Mouse (Mus musculus) cerebellum, adult 9-11 months (tissue): ENCODE measurements around the gene CN725425.

ENCODE experiments used
- DNase-seq: peaks from one replicate; pipeline ENCODE4 v3.0.0; 2022

Gene CN725425

DNA sequence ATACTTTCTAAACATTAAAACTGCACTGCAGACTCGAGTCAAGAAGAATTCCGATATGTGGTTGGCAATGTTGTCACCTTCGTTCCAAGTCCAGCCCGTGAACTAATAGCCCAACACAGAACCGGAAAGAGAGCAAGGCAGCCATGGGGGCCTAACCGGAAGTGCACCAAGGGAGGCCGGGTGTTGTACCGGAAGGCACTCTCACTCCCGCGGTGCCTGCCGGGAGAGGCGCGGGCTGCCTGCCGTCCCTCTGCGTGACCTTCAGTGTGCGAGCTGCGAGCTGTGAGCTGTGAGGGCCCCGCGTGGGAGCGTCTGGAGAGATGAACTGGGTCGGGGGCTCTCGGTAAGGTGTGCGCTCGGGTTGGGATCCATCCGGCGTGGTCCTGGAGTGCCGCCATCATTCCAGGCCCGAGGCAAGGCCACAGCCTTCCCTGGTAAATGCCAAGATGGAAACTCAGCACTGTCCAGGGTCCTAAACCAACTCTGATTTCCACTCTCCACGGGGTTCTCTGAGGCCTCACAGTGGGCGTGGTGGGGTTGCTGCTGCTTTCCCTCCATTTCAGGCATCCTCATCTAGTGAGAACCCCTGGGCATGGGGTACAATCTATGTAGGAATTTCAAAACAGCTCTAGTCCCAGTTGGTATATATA lies at the start of gene CN725425:
CN725425 (plus strand) TSS at position 239 of the 650 bp plus-strand sequence.
- no peak for DNase-seq

DNA sequence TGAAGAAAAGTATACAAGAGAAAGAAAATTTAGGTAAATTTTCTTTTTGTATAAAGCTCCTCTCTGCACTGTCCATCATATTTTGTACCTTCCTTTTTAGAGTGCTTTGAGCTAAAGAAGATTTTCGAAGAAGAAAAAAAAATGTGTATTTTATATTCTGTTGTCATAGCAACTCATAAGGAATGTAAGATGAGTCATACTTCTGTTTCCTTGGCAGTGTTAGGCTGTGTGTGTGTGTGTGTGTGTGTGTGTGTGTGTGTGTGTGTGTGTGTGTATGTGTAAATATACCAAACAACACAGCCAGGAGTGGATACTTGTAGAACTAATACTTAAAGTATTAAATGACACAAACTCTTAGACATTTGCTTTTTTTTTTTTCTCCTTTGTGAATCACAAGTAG lies 46.7 kb upstream of the CN725425 start:
- no peak for DNase-seq

DNA sequence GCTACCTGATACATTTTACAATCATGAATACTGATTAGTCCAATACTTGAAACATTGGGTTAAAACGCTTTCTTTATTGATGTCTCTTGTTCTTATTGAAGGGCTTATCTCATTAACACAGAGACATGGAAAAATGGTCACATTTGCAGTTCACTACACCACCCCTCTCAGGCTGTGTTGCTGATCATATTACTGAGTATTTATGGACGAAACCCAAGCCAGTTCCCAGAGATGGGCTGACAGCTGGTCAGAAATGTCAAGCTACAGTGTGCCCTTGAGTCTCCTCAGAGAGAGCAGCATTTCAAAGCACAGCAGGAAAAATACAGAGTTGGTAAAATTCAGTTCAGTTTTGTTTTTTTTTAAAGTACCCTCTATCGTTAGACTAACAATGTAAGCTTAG lies 46.0 kb upstream of the CN725425 start:
- no peak for DNase-seq

DNA sequence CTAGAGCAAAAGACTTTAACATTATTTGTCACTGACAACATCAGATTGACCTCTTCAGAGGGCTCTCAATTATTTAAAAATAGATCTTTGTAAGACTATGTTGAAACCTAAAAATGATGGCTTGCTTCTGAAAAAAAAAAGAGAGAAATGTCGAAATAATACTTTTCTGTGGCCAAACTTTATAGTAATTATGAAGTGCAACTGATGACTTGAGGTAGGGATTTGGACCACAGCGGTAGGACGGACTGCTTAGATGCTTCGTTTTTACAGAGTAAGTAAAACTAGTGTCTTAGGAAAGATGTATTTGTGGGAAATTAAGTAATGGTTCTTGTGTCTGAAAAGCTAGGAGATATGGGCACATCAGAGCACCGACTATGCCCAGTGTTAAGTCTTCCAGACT lies 38.1 kb upstream of the CN725425 start:
- DNase-seq = no peak

DNA sequence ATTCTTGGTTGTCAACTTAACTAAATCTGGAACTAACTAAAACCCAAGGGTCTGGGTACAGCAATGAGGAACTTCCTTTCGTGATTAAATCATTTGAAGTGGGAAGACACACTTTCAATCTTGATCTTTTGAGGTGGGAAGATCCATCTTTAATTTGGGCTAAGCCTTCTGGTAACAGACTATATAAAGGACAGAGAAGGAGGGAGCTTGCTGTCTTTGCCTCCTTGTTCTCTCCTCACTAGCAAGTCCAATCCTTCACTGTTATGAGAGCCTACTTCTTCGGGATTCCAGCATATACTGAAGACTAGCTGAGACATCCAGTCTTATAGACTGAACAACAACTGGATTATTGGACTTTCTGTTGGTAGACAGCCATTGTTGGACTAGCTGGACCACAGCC lies 35.8 kb upstream of the CN725425 start:
- no peak for DNase-seq

DNA sequence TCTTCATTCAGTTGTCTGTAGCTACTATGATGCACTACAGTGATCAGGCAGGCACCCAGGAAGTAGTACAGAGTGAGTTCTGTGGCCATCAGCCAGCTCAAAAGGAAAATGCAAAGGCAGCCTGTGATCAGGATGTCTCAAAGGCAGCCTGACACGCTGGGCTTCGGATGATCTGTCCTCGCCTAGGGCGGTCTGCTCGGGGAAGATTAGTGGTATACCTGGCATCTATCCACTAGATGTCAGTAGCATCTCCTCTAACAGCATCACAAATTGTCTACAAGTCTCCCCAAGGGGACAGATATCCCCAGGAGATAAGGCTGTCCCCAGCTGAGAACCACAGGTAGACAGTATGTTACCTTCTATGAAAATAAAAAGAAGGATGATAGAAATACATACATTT lies 34.3 kb upstream of the CN725425 start:
- peak; percentile 45 for DNase-seq

DNA sequence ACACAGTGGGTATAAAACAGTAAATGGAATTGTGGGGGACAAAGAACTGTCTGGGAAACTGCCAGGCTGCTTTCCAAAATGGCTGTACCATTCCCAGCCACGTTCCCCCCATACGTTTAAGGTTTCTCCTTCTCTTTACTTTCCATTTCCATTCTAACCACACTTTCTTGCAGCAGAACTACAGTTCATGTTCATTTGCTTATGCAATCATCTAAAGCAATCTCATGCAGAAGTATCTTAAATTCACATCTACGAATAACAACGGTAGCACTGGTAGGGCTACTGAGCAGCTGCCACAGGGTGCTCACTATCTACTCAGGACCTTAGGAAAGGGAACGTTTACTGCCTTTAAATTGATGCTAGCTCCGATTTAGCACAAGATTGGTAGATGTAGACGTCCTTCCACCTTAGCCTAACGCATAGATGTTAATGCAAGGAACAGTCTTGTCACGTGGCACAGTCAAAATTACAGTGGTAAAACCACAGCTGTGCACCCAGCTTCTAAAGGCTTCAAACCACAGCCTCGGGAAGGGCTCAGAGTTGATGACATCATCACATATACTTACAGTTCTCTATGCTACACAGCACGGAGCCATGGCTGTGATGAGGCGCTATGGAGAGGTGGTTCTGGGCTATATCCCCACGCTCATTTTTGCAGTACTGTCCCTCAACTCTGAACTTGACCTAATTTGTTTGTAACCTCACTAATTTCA lies 31.3 kb upstream of the CN725425 start:
- no peak for DNase-seq

DNA sequence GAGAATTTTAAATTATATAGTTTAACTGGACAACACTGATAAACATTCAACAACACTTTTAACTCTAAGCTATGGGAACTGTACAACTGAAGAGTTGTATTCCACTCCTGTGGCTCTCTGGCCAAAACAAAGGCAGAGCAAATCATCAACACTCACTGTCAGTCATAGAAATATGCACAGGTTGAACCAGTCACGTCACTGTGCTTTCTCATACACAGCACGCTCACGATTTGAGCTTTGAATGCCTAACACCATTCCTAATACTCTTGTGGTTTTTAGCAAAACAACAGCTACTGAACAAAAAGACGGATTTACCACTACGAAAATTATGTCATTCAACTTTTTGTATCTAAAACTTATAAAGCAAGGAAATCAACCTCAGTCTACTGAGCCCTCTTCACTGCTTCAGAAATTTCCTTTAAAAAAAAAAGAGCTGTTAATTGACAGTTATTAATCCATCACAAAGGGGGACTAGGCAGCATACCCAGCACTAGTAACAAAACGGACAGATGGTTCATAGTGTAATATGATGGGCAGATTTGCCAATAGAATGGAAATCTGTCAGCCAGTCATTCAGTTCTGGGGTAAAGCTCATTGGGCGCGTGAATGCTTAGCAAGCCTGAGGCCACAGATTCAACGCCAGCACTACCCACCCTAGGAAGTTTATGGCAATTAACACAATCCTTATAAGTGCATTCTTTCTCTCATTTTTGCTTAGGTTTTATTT lies 28.5 kb upstream of the CN725425 start:
- DNase-seq = no peak

DNA sequence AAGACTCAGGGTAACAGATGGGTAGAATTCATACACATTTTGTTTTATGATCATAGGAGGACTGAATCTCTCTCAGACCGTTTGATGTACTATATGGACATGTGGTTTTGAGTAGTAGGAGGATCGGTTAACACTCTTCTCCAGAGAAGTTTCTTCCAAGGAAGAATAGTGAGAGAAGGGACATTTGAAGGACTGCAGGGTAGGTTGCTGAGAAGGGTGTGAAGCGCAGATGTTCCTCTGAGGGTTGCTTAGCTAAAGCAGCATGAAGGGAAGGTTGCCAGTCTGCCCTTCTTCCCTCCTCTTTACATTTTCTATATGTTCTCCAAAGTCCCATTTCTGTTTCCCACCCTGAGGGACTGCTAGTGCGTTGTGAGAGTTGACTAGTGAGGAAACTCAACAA lies 28.0 kb upstream of the CN725425 start:
- no peak for DNase-seq

DNA sequence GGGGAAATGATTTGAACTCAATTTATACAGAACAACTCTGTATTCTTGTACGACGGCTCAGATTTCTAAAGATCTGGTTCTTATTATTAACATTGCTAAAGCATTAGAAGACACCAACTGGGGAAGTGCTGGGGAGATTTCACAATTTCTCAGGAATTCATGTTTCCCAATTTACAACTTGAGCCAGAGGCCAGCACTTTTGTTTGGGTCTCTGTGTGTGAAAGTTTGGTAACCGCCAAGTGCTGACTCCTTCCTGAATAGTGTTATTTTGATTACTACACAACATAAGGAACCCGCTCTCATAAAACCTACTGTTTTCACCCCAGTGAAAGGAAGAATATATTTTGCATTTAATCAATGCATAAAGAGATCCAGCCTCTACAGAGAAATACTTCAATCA lies 27.1 kb upstream of the CN725425 start:
- no peak for DNase-seq

DNA sequence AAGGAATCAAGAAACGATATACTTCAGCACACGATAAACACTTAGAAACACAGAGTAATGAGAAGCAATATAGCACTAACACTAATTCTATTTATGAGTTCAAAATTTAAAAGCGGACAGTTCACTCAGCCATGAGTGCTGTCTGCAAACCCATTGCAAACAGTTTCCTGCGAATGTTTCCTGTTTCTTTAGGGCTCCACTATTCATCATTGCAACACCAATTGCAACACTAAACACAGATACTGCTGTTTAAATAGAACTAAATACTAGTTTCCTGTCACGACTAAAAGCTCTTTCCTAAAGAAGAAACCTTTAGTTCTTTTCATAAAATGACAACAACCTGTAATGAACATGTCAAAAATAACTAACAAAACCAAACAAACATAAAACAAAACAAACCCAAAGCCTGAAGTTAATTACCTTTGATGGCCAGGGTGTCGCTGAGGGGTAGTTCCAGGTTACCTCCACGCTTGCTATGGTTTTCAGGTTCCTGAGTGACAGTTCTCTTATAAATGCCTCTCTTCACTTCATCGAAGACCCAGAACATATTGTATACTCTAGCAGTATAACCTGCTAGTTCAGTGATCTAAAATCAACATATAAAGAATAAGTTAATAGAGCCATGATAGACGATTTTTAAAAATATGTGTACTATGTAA lies 20.5 kb upstream of the CN725425 start:
- no peak for DNase-seq

DNA sequence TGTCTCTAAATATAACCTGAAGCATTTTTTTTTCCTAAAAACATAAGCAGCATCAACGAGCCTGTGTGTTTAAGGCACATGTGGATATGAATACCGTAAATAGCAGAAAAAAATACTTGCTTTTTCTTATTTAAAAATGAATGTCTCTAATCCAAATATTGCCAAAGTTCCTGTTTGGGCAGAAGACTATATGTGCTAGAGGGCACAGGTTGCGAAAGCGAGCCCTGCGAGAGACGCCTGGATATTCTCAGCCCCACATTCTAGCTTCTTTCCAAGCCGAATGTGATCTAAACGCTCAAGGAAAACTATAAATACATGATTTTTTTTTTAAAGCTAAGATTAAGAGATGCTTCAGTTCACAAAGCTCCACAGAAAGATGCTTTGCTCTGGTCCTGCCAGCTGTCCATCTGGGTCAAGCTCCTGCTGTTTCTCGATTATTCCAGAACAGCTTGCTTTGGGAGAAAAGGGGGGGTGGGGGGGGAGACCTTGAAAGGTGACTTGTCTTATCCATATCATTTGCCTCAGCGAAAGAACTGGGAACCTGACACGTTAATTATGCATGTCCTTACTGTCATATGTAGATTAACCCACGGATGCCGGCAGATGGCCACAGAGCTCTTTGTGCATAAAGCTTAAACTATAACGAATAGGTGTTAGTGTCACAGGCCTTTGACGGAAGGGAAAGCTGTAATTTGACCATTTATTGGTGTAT lies 19.2 kb upstream of the CN725425 start:
- peak; percentile 40 for DNase-seq

DNA sequence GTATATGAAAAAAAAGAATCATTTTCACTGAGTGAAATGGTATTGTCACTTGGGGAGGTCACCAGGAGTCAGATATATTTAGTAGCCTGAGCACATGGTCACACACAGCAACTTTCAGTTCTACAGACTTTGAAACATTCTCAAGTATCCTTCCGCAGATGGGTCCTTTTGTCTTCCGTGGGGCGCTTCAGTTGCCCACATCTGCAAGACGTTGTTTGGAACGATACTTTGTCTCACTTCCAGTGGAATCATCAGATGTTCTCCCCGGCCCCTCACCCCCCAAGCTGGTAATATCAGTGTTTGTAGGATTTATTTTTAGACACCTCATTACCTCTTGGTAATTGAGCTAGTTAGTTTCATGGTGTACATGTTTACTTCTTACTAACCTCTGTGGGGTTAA lies 12.9 kb upstream of the CN725425 start:
- DNase-seq = no peak

DNA sequence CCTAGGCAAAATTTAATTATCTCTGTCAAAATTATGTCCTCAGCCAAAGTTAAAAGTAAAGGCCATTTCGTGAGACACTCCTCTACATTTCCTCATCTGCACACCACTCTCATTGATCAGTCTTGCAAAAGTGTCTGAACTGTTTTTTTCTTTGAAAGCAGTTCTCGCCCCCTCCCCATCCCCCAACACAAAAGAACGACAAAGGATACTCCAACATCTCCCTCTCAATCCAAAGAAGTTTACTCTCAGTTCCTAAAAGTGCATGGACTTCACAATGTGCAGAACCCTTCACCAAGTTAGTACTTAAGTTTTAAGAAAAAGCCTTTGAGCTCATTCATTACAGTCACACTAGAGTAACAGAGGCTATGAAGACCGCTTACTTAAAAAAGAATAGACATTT lies 9.3 kb upstream of the CN725425 start:
- DNase-seq = peak; percentile 17

DNA sequence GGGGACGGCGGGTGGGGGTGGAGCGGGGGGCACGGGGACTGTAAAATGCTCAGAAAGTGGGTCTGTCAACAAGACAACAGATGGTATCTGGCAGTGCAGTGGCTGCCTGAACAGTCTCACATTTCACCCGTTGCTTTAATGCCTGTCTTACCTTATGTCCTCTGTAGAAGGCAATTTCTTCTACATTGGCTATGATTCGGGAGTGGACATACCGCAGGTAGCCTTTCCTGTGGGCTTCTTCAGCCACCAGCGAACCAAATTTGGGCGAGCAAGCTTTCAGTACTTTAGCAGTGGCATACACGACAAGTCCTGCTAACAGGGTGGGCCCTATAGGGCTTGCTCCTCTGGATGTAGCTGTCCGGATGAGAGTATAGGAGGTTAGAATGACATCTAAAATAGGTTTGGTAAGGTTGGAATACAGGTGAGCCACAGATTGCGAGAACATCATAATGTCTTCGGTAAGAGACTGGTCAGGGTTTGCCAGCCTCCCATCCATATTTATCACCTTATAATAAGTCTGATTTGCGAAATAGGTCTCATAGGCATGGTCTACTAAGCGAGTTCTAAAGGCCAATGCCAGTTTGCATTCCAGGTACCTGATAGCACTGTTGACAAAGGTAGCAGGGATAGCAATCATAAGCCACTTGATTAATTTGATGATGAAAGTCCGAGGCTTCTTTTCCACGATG lies 8.6 kb upstream of the CN725425 start:
- peak; percentile 41 for DNase-seq

DNA sequence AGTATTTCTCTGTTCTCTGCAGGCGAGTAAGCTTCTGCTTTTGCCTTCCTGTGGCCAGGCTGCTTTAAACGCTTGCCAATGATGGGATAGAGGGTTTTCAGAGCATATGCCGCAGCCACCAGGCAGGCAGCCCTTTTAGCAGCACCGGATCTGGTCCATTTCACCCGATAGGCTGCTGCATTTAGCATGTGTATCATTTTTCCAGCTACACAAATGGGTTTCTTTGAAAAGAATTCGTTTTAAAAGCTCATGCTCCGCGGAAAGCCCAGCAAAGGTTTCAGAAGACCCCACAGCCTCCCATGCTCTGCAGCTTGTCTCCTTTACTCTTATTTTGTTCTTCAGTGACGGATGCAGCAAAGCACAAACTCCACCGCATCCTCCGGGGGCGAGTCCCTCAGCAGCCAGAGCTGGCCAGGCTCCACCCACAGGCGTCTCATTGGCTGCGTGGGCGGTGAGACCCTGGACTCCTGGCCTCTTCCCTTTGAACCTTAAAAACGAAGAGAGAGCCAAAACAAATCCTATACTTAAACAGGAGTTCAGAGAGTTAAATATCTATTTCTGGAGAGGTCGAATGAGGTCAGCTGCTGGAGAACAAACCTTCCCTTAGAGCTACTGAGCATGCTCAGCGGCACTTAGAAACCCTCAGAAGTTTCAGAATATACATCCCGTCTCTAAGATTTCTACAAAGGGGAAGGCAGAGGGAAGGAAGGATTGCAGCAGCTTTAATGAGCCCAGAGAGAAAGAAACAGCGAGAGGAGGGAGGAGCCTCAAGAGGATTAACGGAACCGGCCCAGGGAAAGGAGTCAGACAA lies 7.7 kb upstream of the CN725425 start, which contains the start of gene Abcd2:
Abcd2 (minus strand) TSS at position 388 of the 811 bp plus-strand sequence.
- peak; percentile 86 for DNase-seq

DNA sequence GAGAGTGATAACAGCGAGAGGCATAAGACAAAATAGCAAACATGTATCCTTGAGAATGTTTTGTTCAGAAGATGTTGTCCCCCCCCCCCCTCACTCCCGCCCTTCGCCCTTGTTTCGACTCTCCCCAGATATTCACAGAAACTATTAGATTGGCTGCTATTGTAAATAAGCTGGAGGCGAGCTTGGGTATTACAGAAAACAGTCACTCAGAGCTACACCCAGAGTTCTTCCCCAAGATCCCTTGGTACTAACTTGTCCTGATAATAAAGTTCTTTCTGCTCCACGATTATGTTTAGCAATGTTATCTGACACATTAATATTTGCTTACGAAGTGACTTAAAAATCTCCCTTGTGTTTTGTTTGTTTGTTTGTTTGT lies 7.1 kb upstream of the CN725425 start:
- DNase-seq = no peak

DNA sequence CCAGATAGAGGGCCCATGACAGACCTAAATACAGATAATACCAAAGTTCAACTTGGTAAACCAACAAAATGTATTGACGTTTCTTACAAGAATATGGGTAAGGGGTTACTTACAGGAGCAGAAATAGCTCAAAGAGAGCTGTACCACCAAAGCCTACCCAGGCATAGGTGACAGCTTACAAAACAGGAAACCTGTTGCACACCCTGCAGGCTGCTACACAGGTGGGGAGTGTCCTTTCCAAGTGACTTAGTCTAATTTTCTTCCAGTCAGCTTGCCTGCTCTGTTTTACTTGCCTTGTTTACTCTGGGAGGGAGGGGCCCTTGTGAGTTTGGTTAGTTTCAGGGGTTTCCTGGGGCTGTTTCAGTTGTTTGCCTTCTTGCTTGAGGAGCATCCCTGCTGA lies 1.5 kb downstream of the CN725425 start:
- DNase-seq = no peak

DNA sequence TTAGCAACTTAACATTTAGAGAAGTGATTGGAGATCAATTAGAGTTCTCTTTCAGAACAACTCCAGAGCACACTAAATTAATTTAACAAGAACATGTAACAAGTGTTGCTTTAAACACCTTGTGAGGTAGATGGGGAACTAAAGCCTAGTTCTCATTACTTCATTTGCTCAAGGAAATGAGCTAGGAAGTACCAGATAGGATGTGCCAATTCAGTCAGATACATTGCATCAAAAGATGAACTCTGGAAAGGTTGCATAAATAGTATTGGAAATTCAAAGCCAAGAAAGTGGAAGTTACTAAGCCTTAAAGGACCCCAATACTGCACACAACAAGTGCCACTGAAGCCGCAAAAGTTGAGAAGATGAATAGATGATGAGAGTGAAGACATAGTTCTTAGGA lies 3.2 kb downstream of the CN725425 start:
- DNase-seq = no peak

DNA sequence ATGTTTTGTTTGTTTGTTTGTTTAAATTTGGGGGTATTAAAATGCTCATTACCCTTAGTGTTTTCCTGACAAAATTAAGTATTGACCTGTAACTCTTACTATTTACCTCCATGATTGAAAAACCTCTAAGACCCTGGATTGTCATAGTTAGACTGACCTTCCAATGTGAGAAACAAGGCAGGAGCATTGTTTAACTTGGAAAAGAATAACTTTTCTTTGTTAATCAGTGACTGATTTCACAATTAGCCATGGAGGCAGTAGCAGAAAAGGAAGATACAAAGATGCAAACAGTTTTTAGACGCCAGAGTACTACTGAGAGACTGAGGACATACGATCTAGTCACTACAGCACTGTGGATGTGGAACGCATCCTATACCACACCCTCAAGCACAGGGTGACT lies 4.2 kb downstream of the CN725425 start:
- no peak for DNase-seq

DNA sequence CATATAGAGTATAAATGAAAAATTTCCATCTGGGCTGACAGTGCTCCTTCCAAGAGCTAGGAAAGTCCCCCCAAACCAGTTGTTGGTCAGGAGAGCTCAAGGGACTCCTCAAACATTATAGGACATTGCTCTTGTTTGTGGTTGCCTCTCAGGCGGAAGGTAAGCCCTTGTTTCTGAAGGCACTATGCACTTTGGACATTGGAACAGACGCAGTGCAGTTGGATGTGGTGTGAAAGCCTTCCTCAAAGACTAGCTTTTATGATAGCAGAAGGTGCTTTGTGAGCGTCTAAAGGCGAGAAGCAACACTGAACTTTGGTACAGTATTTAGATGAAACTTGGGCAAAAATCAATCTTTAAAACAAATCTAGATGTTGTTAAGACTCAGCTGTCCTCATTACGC lies 7.2 kb downstream of the CN725425 start:
- no peak for DNase-seq
